Mouse (Mus musculus) embryonic fibroblast, embryonic 13.5 days (primary cell): ENCODE data around the gene Akap2.

Experiments
- CTCF ChIP-seq: IDR thresholded peaks from 2 replicates; pipeline ENCODE4 v1.5.1; 2011; ENCODE audit warnings: mild to moderate bottlenecking, control low read depth, low read length, moderate library complexity, borderline replicate concordance; ENCODE audit not compliant: insufficient read depth
- POLR2A ChIP-seq: IDR thresholded peaks from 2 replicates; pipeline ENCODE4 v1.6.1; 2011; ENCODE audit warnings: low read depth, mild to moderate bottlenecking, control low read depth, low read length, moderate library complexity

GRCm38 (mm10) chr4:57775582-57775981, 58.1 kb downstream of the Akap2 start:
- TF ChIP-seq CTCF = no peak
- no peak for TF ChIP-seq POLR2A
